ENCODE assay signal across 8 mouse cellular contexts in the genomic region with DNA sequence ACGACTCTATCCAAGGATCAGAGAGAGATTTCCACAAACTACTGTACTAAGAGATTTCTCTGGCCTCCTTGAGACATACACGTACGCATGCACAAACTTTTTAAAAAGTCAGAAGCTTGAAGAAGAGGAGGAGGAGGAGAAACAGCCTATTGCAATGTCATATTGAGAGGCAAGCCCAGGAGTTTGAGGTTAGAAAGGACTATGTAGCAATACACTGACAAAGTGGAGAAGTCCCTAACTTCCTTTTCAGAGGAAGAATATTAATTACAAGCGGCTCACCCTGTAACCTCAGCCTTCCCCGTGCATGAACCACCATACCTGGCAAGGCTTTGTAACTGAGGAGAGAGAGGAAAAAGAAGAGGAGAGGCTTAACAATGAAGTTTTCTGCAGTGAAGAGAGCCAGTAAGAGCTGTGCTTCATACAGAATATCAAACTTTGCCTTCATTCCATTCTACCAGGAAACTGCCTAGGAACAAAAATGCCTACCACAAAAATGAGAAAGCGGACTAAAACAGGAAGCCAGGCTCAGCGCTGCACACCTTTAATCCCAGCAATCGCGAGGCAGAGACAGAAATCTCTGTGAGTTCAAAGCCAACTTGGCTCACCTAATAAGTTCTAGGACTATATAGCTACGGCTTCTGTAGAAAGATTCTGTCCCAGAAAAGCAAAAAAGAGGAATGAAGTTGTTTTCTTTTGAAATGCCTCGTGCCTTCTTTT. TPM values are rescaled to one million over a fixed set of nuclear protein-coding genes. Genes with fewer than 3 reads are reported as not detected.
DNase-seq lines count a peak whose midpoint lies in the region; ATAC-seq and TF ChIP-seq lines count a peak whose summit lies in the region.

No protein-coding gene starts in this region.

- TF ChIP-seq CTCF in bone marrow, adult 2 months (IDR thresholded peaks at IDR 0.05; ENCODE audit: control insufficient read depth, insufficient read depth, low read length): no peak
- TF ChIP-seq CTCF in midbrain, postnatal 0 days (IDR thresholded peaks at IDR 0.05): no peak

- H3K36me3 ChIP-seq in kidney, embryonic 14.5 days (ENCODE audit: control insufficient read depth, insufficient read depth, low read length): peaks cover 13% of the 10 kb centered on the region; the same call in 1 of the 2 replicates
- peaks cover 14% of the 10 kb centered on the region for H3K36me3 ChIP-seq in intestine, embryonic 14.5 days (ENCODE audit: control insufficient read depth, insufficient read depth, low read length)
- H3K36me3 ChIP-seq in midbrain, postnatal 0 days (ENCODE audit: insufficient read depth, low read length): no peaks in the 10 kb centered on the region

- peak overlapping the region; percentile 87 for H3K4me3 ChIP-seq in kidney, embryonic 14.5 days (ENCODE audit: low read length)
- peak overlapping the region; percentile 86 for H3K4me3 ChIP-seq in bone marrow, adult 2 months (replicated peaks; ENCODE audit: control insufficient read depth, low read depth, low read length)
- H3K4me3 ChIP-seq in intestine, embryonic 14.5 days (ENCODE audit: low read depth, low read length): peak overlapping the region; percentile 76
- H3K4me3 ChIP-seq in midbrain, postnatal 0 days (ENCODE audit: low read depth, low read length): peak overlapping the region; percentile 83

- H3K4me1 ChIP-seq in kidney, embryonic 14.5 days (ENCODE audit: control insufficient read depth, insufficient read depth, low read length): peaks cover 15% of the 10 kb centered on the region
- peaks cover 4% of the 10 kb centered on the region; the same call in 1 of the 2 replicates for H3K4me1 ChIP-seq in bone marrow, adult 2 months (ENCODE audit: control insufficient read depth, insufficient read depth, low read length)
- peaks cover 11% of the 10 kb centered on the region for H3K4me1 ChIP-seq in intestine, embryonic 14.5 days (replicated peaks; ENCODE audit: control insufficient read depth, insufficient read depth, low read length)
- H3K4me1 ChIP-seq in midbrain, postnatal 0 days (ENCODE audit: insufficient read depth, low read length): peaks cover 9% of the 10 kb centered on the region

- H3K27me3 ChIP-seq in kidney, embryonic 14.5 days (ENCODE audit: control insufficient read depth, insufficient read depth, low read length): no peaks in the 10 kb centered on the region
- H3K27me3 ChIP-seq in intestine, embryonic 14.5 days (replicated peaks; ENCODE audit: control insufficient read depth, insufficient read depth, low read length): no peaks in the 10 kb centered on the region
- no peaks in the 10 kb centered on the region for H3K27me3 ChIP-seq in midbrain, postnatal 0 days (ENCODE audit: insufficient read depth, low read length)

- no peak for TF ChIP-seq POLR2A in bone marrow, adult 2 months (IDR thresholded peaks at IDR 0.05; ENCODE audit: borderline replicate concordance, control insufficient read depth, low read depth, low read length)

- peak overlapping the region; percentile 85 for H3K9ac ChIP-seq in kidney, embryonic 14.5 days (ENCODE audit: low read depth, low read length)
- peak overlapping the region; percentile 79 for H3K9ac ChIP-seq in intestine, embryonic 14.5 days (ENCODE audit: low read length)
- no peak overlapping the region for H3K9ac ChIP-seq in midbrain, postnatal 0 days (replicated peaks; ENCODE audit: low read length, poor library complexity, severe bottlenecking)

- H3K4me2 ChIP-seq in kidney, embryonic 14.5 days (replicated peaks; ENCODE audit: low read depth, low read length): peak overlapping the region; percentile 76
- H3K4me2 ChIP-seq in intestine, embryonic 14.5 days (ENCODE audit: low read length): peak overlapping the region; percentile 91
- H3K4me2 ChIP-seq in midbrain, postnatal 0 days (ENCODE audit: low read depth, low read length, poor library complexity, severe bottlenecking): peak overlapping the region; percentile 87

- H3K27ac ChIP-seq in kidney, embryonic 14.5 days (ENCODE audit: low read depth, low read length): no peak overlapping the region
- H3K27ac ChIP-seq in bone marrow, adult 2 months (ENCODE audit: control insufficient read depth, insufficient read depth, low read depth, low read length, poor library complexity): peak overlapping the region; percentile 79; the same call in 1 of the 2 replicates
- H3K27ac ChIP-seq in intestine, embryonic 14.5 days (ENCODE audit: low read depth): peak overlapping the region; percentile 75; the same call in 1 of the 2 replicates
- H3K27ac ChIP-seq in midbrain, postnatal 0 days (ENCODE audit: low read depth, low read length): no peak overlapping the region

- DNase-seq in kidney, adult 18-20 months: no peak
- DNase-seq in intestine, embryonic 14.5 days (ENCODE audit: low spot score): no peak
- no peak for DNase-seq in midbrain, postnatal 0 days (ENCODE audit: low spot score)
- no peak for DNase-seq in natural killer cell, adult 2 months (ENCODE audit: low spot score in 2 of 2)
- no peak for DNase-seq in spleen, postnatal 10 days (ENCODE audit: low spot score in 2 of 2)
- DNase-seq in thymus, postnatal 25 days: no peak

- no peak for ATAC-seq in kidney, embryonic 14.5 days (ENCODE audit: low FRiP score, low TSS enrichment)
- ATAC-seq in intestine, embryonic 14.5 days (replicated peaks; ENCODE audit: low FRiP score, low TSS enrichment, low read depth): no peak
- ATAC-seq in midbrain, postnatal 0 days (ENCODE audit: low FRiP score): no peak

- no peaks in the 10 kb centered on the region for H3K9me3 ChIP-seq in kidney, embryonic 14.5 days (ENCODE audit: control insufficient read depth, low read length)
- H3K9me3 ChIP-seq in intestine, embryonic 14.5 days (ENCODE audit: control insufficient read depth, low read length): no peaks in the 10 kb centered on the region
- H3K9me3 ChIP-seq in midbrain, postnatal 0 days (ENCODE audit: low read length): no peaks in the 10 kb centered on the region

- WGBS in kidney, embryonic 14.5 days: 26% methylated on average over 11 of the region's 11 CpGs
- 5% methylated on average over 11 of the region's 11 CpGs for WGBS in bone marrow, adult 2 months
- WGBS in intestine, embryonic 14.5 days: 25% methylated on average over 11 of the region's 11 CpGs
- 29% methylated on average over 11 of the region's 11 CpGs for WGBS in midbrain, postnatal 0 days

RNA-seq across cellular contexts. Expression of gene Riox1, which starts 0.5 kb away (rescaled TPM):
- polyA plus RNA-seq in kidney, embryonic 14.5 days (2014; fragmentation: Nextera tagmentation; extraction: Ambion mirVana): 14.1 and 16.2 TPM in 2 replicates
- polyA plus RNA-seq in bone marrow, adult 2 months (2011; ENCODE audit: insufficient read depth, insufficient read length, low replicate concordance, missing spikeins): 7.0 and 15.2 TPM in 2 replicates
- 13.0 and 17.2 TPM in 2 replicates for polyA plus RNA-seq in intestine, embryonic 14.5 days (2014; fragmentation: Nextera tagmentation; extraction: Ambion mirVana)
- 25.3 and 27.8 TPM in 2 replicates for total RNA-seq in midbrain, postnatal 0 days (2014; rRNA removed)
- 10.4 and 12.6 TPM in 2 replicates for polyA plus RNA-seq in midbrain, postnatal 0 days (2015; fragmentation: Nextera tagmentation; extraction: Ambion mirVana)

RNA-seq across cellular contexts. Expression of gene Numb, which starts 28.2 kb away (rescaled TPM):
- 26.4 and 34.1 TPM in 2 replicates for polyA plus RNA-seq in kidney, embryonic 14.5 days (2014; fragmentation: Nextera tagmentation; extraction: Ambion mirVana)
- 6.0 and 15.1 TPM in 2 replicates for polyA plus RNA-seq in bone marrow, adult 2 months (2011; ENCODE audit: insufficient read depth, insufficient read length, low replicate concordance, missing spikeins)
- 30.1 and 32.2 TPM in 2 replicates for polyA plus RNA-seq in intestine, embryonic 14.5 days (2014; fragmentation: Nextera tagmentation; extraction: Ambion mirVana)
- 17.5 and 17.8 TPM in 2 replicates for total RNA-seq in midbrain, postnatal 0 days (2014; rRNA removed)
- polyA plus RNA-seq in midbrain, postnatal 0 days (2015; fragmentation: Nextera tagmentation; extraction: Ambion mirVana): 9.0 TPM in 2 replicates

RNA-seq across cellular contexts. Expression of gene Heatr4, which starts 34.7 kb away (rescaled TPM):
- not detected in 2 replicates for polyA plus RNA-seq in kidney, embryonic 14.5 days (2014; fragmentation: Nextera tagmentation; extraction: Ambion mirVana)
- polyA plus RNA-seq in bone marrow, adult 2 months (2011; ENCODE audit: insufficient read depth, insufficient read length, low replicate concordance, missing spikeins): not detected in 2 replicates
- polyA plus RNA-seq in intestine, embryonic 14.5 days (2014; fragmentation: Nextera tagmentation; extraction: Ambion mirVana): not detected in 2 replicates
- 0.05 TPM in 1 of 2 replicates, not detected in the other for total RNA-seq in midbrain, postnatal 0 days (2014; rRNA removed)
- 0.10 TPM in 1 of 2 replicates, not detected in the other for polyA plus RNA-seq in midbrain, postnatal 0 days (2015; fragmentation: Nextera tagmentation; extraction: Ambion mirVana)

RNA-seq across cellular contexts. Expression of gene Acot2, which starts 37.7 kb away (rescaled TPM):
- 32.7 and 37.5 TPM in 2 replicates for polyA plus RNA-seq in kidney, embryonic 14.5 days (2014; fragmentation: Nextera tagmentation; extraction: Ambion mirVana)
- 1.2 and 3.5 TPM in 2 replicates for polyA plus RNA-seq in bone marrow, adult 2 months (2011; ENCODE audit: insufficient read depth, insufficient read length, low replicate concordance, missing spikeins)
- polyA plus RNA-seq in intestine, embryonic 14.5 days (2014; fragmentation: Nextera tagmentation; extraction: Ambion mirVana): 25.9 and 26.6 TPM in 2 replicates
- 16.7 and 20.7 TPM in 2 replicates for total RNA-seq in midbrain, postnatal 0 days (2014; rRNA removed)
- polyA plus RNA-seq in midbrain, postnatal 0 days (2015; fragmentation: Nextera tagmentation; extraction: Ambion mirVana): 22.1 and 26.0 TPM in 2 replicates

RNA-seq across cellular contexts. Expression of gene Acot1, which starts 59.4 kb away (rescaled TPM):
- polyA plus RNA-seq in kidney, embryonic 14.5 days (2014; fragmentation: Nextera tagmentation; extraction: Ambion mirVana): 48.9 and 55.2 TPM in 2 replicates
- 4.9 and 15.5 TPM in 2 replicates for polyA plus RNA-seq in bone marrow, adult 2 months (2011; ENCODE audit: insufficient read depth, insufficient read length, low replicate concordance, missing spikeins)
- 89.0 and 99.5 TPM in 2 replicates for polyA plus RNA-seq in intestine, embryonic 14.5 days (2014; fragmentation: Nextera tagmentation; extraction: Ambion mirVana)
- total RNA-seq in midbrain, postnatal 0 days (2014; rRNA removed): 117 and 120 TPM in 2 replicates
- 114 and 120 TPM in 2 replicates for polyA plus RNA-seq in midbrain, postnatal 0 days (2015; fragmentation: Nextera tagmentation; extraction: Ambion mirVana)

Comparison
In these comparisons a context has a peak if more than half of its experiments do, and no peak if none do; other contexts are left out.
1. H3K27ac ChIP-seq: peak in bone marrow, adult 2 months (single experiment) and intestine, embryonic 14.5 days (single experiment); none in kidney, embryonic 14.5 days (single experiment) and midbrain, postnatal 0 days (single experiment).
2. Peak in every context shown above with its lines, with median percentiles within 50 percentile points of each other: H3K4me2 ChIP-seq and H3K4me3 ChIP-seq.